Mouse (Mus musculus) liver, embryonic 16.5 days (tissue): ENCODE results near the gene Trim44. TPM values are rescaled to one million over a fixed set of nuclear protein-coding genes. Genes with fewer than 3 reads are reported as not detected.

Experiments used
- polyA plus RNA-seq: library from polyadenylated mRNA; unstranded; fragments of >200 nt; fragmentation: Nextera tagmentation; extraction: Ambion mirVana; gene quantifications from 2 replicates; pipeline ENCODE4 v1.2.1, GENCODE M21; 2015

Trim44 gene
- polyA plus RNA-seq, 1 experiment from 2014 or later = 4.0 TPM

Other genes with a start within 250 kb of the Trim44 start
- 7.1 and 7.2 TPM in 2 replicates for gene Ldlrad3, start 221.4 kb downstream of the Trim44 start, polyA plus RNA-seq
- 0.18 and 0.20 TPM in 2 replicates for gene Fjx1, start 44.7 kb upstream of the Trim44 start, polyA plus RNA-seq
- gene Pamr1, start 142.2 kb upstream of the Trim44 start, polyA plus RNA-seq = 8.6 TPM in 2 replicates